Mouse (Mus musculus): ENCODE data around the gene Mdh2. TPM values are rescaled to one million over a fixed set of nuclear protein-coding genes. Genes with fewer than 3 reads are reported as not detected.

The Mdh2 gene
- total RNA-seq, 1 experiment from 2014 or later: 121 TPM

GRCm38 (mm10) chr5:135822316-135822944 lies 44.1 kb downstream of the Mdh2 start:
- no peak for ATAC-seq (replicated peaks; ENCODE audit: insufficient number of reproducible peaks, low FRiP score, low TSS enrichment, poor library complexity, severe bottlenecking)

- no peak for ATAC-seq (replicated peaks; ENCODE audit: insufficient number of reproducible peaks, low FRiP score, low TSS enrichment, poor library complexity, severe bottlenecking)
These were observed 46.2 kb downstream of the Mdh2 start for GRCm38 (mm10) chr5:135824517-135824916.

- no peak for ATAC-seq (replicated peaks; ENCODE audit: insufficient number of reproducible peaks, low FRiP score, low TSS enrichment, poor library complexity, severe bottlenecking)
These were observed 47.9 kb downstream of the Mdh2 start for GRCm38 (mm10) chr5:135826225-135826624.

GRCm38 (mm10) chr5:135829381-135829780 lies 51.1 kb downstream of the Mdh2 start:
- no peak for ATAC-seq (replicated peaks; ENCODE audit: insufficient number of reproducible peaks, low FRiP score, low TSS enrichment, poor library complexity, severe bottlenecking)

- ATAC-seq (replicated peaks; ENCODE audit: insufficient number of reproducible peaks, low FRiP score, low TSS enrichment, poor library complexity, severe bottlenecking): no peak
These were observed 54.4 kb downstream of the Mdh2 start for GRCm38 (mm10) chr5:135832729-135833128.

GRCm38 (mm10) chr5:135834769-135835491 lies 56.6 kb downstream of the Mdh2 start:
- no peak; the same call in 1 of the 2 replicates for ATAC-seq (replicated peaks; ENCODE audit: insufficient number of reproducible peaks, low FRiP score, low TSS enrichment, poor library complexity, severe bottlenecking)

GRCm38 (mm10) chr5:135835492-135835858 lies 57.2 kb downstream of the Mdh2 start:
- ATAC-seq (replicated peaks; ENCODE audit: insufficient number of reproducible peaks, low FRiP score, low TSS enrichment, poor library complexity, severe bottlenecking): peak; percentile 82

- ATAC-seq (replicated peaks; ENCODE audit: insufficient number of reproducible peaks, low FRiP score, low TSS enrichment, poor library complexity, severe bottlenecking): no peak
These were observed 57.7 kb downstream of the Mdh2 start for GRCm38 (mm10) chr5:135835981-135836380.

Other genes with a start within 250 kb of the Mdh2 start
- gene Hip1, start 233.4 kb upstream of the Mdh2 start, total RNA-seq (2017): 136 to 193 TPM (median 152 TPM) in 3 replicates
- not detected in 3 replicates for gene Ccl26, start 214.9 kb upstream of the Mdh2 start, total RNA-seq (2017)
- not detected in 3 replicates for gene Ccl24, start 205.4 kb upstream of the Mdh2 start, total RNA-seq (2017)
- 2.1 to 6.4 TPM (median 3.2 TPM) in 3 replicates for gene Rhbdd2, start 145.9 kb upstream of the Mdh2 start, total RNA-seq (2017)
- 51.2 to 59.0 TPM (median 57.1 TPM) in 3 replicates for gene Por, start 108.4 kb upstream of the Mdh2 start, total RNA-seq (2017)
- 16.5 to 34.4 TPM (median 19.1 TPM) in 3 replicates for gene Tmem120a, start 34.0 kb upstream of the Mdh2 start, total RNA-seq (2017)
- gene Styxl1, start 95 bp upstream of the Mdh2 start, total RNA-seq (2017): 1.5 TPM in 1 of 3 replicates, not detected in the others
- not detected in 3 replicates for gene Srrm3, start 28.4 kb downstream of the Mdh2 start, total RNA-seq (2017)
- gene Hspb1, start 109.4 kb downstream of the Mdh2 start, total RNA-seq (2017): 1.9 TPM in 1 of 3 replicates, not detected in the others
- gene Ywhag, start 156.1 kb downstream of the Mdh2 start, total RNA-seq (2017): 86.4 to 119 TPM (median 100 TPM) in 3 replicates
- gene Ssc4d, start 196.1 kb downstream of the Mdh2 start, total RNA-seq (2017): 1.5 to 1.9 TPM in 2 of 3 replicates, not detected in the other
- gene Zp3, start 201.6 kb downstream of the Mdh2 start, total RNA-seq (2017): not detected in 3 replicates
- gene Dtx2, start 216.3 kb downstream of the Mdh2 start, total RNA-seq (2017): 5.4 to 11.2 TPM (median 6.8 TPM) in 3 replicates

Measured in monocyte, adult 5-6 weeks (primary cell).